Mouse (Mus musculus) hindbrain, embryonic 14.5 days (tissue): ENCODE measurements around the gene Pax9. TPM values are rescaled to one million over a fixed set of nuclear protein-coding genes. Genes with fewer than 3 reads are reported as not detected.

ENCODE experiments used
- ATAC-seq: fragments of 200-750 bp; cut with Nextera tagmentation; 2 replicates; pipeline ENCODE4 v1.8.0; 2017; ENCODE audit warnings: moderate number of reproducible peaks, mild to moderate bottlenecking, moderate TSS enrichment, moderate library complexity; ENCODE audit not compliant: low FRiP score
- DNase-seq: peaks from one replicate; pipeline ENCODE4 v3.0.0-alpha.2; 2015; ENCODE audit warnings: low spot score
- H3K27ac ChIP-seq: fragments of 300-500 bp; sonication (generic); 2 replicates; pipeline ENCODE4 v1.5.1; 2014; ENCODE audit warnings: mild to moderate bottlenecking, moderate library complexity
- H3K27me3 ChIP-seq: fragments of 300-500 bp; sonication (generic); 2 replicates; pipeline ENCODE4 v1.6.1; 2014; ENCODE audit warnings: mild to moderate bottlenecking, low read length, mixed read lengths; ENCODE audit not compliant: control insufficient read depth, insufficient read depth
- H3K36me3 ChIP-seq: fragments of 300-500 bp; sonication (generic); replicated peaks from 2 replicates; pipeline ENCODE4 v1.6.1; 2014; ENCODE audit not compliant: control insufficient read depth, insufficient read depth
- H3K4me1 ChIP-seq: fragments of 300-500 bp; sonication (generic); replicated peaks from 2 replicates; pipeline ENCODE4 v1.6.1; 2014; ENCODE audit warnings: antibody characterized with exemption, low read length, mixed read lengths; ENCODE audit not compliant: control insufficient read depth, insufficient read depth
- H3K4me2 ChIP-seq: fragments of 300-500 bp; sonication (generic); replicated peaks from 2 replicates; pipeline ENCODE4 v1.6.1; 2014; ENCODE audit warnings: mild to moderate bottlenecking, moderate library complexity
- H3K4me3 ChIP-seq: fragments of 300-500 bp; sonication (generic); replicated peaks from 2 replicates; pipeline ENCODE4 v1.5.1; 2014; ENCODE audit warnings: mild to moderate bottlenecking, low read length
- H3K9ac ChIP-seq: fragments of 300-500 bp; sonication (generic); 2 replicates; pipeline ENCODE4 v1.6.1; 2014
- H3K9me3 ChIP-seq: fragments of 300-500 bp; sonication (generic); 2 replicates; pipeline ENCODE4 v1.6.1; 2016; ENCODE audit warnings: low read length; ENCODE audit not compliant: control insufficient read depth
- WGBS: fragments of 180-500 bp; shearing (Covaris S2); extraction: QIAGEN DNeasy Blood & Tissue Kit; methylation state at CpG from one replicate; pipeline ENCODE4 v1.1.7; 2014; 5-methylcytosine and 5-hydroxymethylcytosine counted together
- polyA plus RNA-seq: library from polyadenylated mRNA; unstranded; fragments of >200 nt; fragmentation: Nextera tagmentation; extraction: Ambion mirVana; gene quantifications from 2 replicates; pipeline ENCODE4 v1.2.1, GENCODE M21; 2014

Pax9 gene
- polyA plus RNA-seq: not detected in 2 replicates

DNA sequence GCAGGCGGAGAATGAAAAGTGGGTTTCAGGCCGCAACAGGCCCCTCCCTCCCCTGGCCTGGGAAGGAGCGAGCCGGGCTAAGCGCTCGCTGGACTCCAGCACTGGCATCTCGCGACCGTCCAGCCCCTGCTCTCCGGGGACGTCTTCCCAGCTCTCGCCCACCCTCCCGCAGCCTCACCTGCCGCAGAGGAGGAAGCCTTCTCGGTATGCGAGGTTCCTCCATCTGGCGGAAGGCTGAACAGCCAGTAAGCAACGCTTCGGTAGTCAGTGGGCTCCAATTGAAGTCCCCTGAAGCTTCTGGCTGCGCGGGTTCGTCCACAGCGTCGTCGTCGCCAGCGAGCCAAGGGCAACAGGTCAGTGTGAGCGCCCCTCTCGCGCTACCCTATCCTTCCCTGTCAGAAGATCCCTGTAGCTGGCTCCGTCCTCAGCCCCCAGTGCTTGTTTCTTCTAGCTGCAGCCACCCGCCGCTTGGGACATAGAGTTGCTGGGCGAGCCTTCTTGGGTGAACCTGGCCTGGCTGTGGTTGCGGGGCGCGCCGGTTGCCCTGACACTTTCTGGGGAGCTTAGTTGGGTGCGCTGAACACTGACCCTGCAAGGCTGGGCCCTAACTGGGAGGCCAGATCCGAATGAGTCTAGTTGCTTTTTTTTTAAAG, at the start of gene Pax9:
Gene Pax9 (plus strand): TSS at position 341 of the 653 bp plus-strand sequence.
- H3K4me2 ChIP-seq: no peak within 1 kb of the TSS
- DNase-seq (no peak), ATAC-seq (no peak)
- H3K4me1 ChIP-seq: no peaks in the 10 kb centered on the region
- no peak within 1 kb of the TSS; the same call in 1 of the 2 replicates for H3K4me3 ChIP-seq
- no peak within 1 kb of the TSS for H3K27ac ChIP-seq
- 1% methylated on average over 40 of the region's 40 CpGs for WGBS
- no peaks in the 10 kb centered on the region for H3K36me3 ChIP-seq
- H3K9me3 ChIP-seq: no peaks in the 10 kb centered on the region; the same call in 1 of the 2 replicates
- H3K9ac ChIP-seq: no peak within 1 kb of the TSS
- peaks cover 100% of the 10 kb centered on the region for H3K27me3 ChIP-seq

GRCm38 (mm10) chr12:56669451-56670122, 22.0 kb upstream of the Pax9 start:
- DNase-seq (no peak), ATAC-seq (no peak)
- Histone ChIP-seq H3K27me3 (0 out of 2 replicates have a peak, but pooled peaks cover 4% of the 10 kb centered on the region), H3K27ac (no peak overlapping the region), H3K4me2 (no peak overlapping the region), H3K36me3 (no peaks in the 10 kb centered on the region), H3K9me3 (no peaks in the 10 kb centered on the region), H3K4me3 (no peak overlapping the region), H3K4me1 (no peaks in the 10 kb centered on the region), H3K9ac (no peak overlapping the region)
- WGBS: 81% methylated on average over 9 of the region's 9 CpGs

- Histone ChIP-seq H3K27me3 (0 out of 2 replicates have a peak, but pooled peaks cover 5% of the 10 kb centered on the region), H3K27ac (no peak overlapping the region), H3K9me3 (no peaks in the 10 kb centered on the region), H3K4me2 (no peak overlapping the region), H3K4me1 (no peaks in the 10 kb centered on the region), H3K4me3 (no peak overlapping the region), H3K36me3 (no peaks in the 10 kb centered on the region), H3K9ac (no peak overlapping the region)
- 94% methylated on average over 9 of the region's 9 CpGs for WGBS
- ATAC-seq: no peak
- DNase-seq: no peak
These were observed 20.8 kb upstream of the Pax9 start for GRCm38 (mm10) chr12:56670795-56671194.

- DNase-seq: no peak
These were observed 16.8 kb upstream of the Pax9 start for GRCm38 (mm10) chr12:56674726-56675125.

GRCm38 (mm10) chr12:56677620-56678019, 13.9 kb upstream of the Pax9 start:
- DNase-seq: no peak
- H3K27ac ChIP-seq: no peak overlapping the region
- H3K4me2 ChIP-seq: no peak overlapping the region
- no peaks in the 10 kb centered on the region for H3K36me3 ChIP-seq
- no peaks in the 10 kb centered on the region for H3K9me3 ChIP-seq
- no peak for ATAC-seq
- H3K9ac ChIP-seq: no peak overlapping the region
- WGBS: 75% methylated on average over 7 of the region's 7 CpGs
- peaks cover 59% of the 10 kb centered on the region for H3K27me3 ChIP-seq
- no peak overlapping the region for H3K4me3 ChIP-seq
- H3K4me1 ChIP-seq: peaks cover 7% of the 10 kb centered on the region; the same call in 1 of the 2 replicates

More at GRCm38 (mm10) chr12:56674726-56675125, 16.8 kb upstream of the Pax9 start:
- Histone ChIP-seq H3K4me1 (no peaks in the 10 kb centered on the region), H3K9me3 (no peaks in the 10 kb centered on the region), H3K4me3 (no peak overlapping the region), H3K9ac (no peak overlapping the region), H3K4me2 (no peak overlapping the region), H3K27me3 (peaks cover 34% of the 10 kb centered on the region), H3K27ac (no peak overlapping the region), H3K36me3 (no peaks in the 10 kb centered on the region)
- 35% methylated on average over 3 of the region's 3 CpGs for WGBS
- no peak for ATAC-seq

GRCm38 (mm10) chr12:56681096-56681811, 10.3 kb upstream of the Pax9 start:
- no peak overlapping the region for H3K9ac ChIP-seq
- ATAC-seq (peak; percentile 66), DNase-seq (peak; percentile 52)
- H3K9me3 ChIP-seq: no peaks in the 10 kb centered on the region
- H3K36me3 ChIP-seq: no peaks in the 10 kb centered on the region
- H3K4me3 ChIP-seq: peak overlapping the region; percentile 22
- H3K27ac ChIP-seq: no peak overlapping the region
- WGBS: 1% methylated on average over 38 of the region's 38 CpGs
- peak overlapping the region; percentile 53 for H3K4me2 ChIP-seq
- peaks cover 90% of the 10 kb centered on the region for H3K27me3 ChIP-seq
- H3K4me1 ChIP-seq: peaks cover 7% of the 10 kb centered on the region; the same call in 1 of the 2 replicates

DNA sequence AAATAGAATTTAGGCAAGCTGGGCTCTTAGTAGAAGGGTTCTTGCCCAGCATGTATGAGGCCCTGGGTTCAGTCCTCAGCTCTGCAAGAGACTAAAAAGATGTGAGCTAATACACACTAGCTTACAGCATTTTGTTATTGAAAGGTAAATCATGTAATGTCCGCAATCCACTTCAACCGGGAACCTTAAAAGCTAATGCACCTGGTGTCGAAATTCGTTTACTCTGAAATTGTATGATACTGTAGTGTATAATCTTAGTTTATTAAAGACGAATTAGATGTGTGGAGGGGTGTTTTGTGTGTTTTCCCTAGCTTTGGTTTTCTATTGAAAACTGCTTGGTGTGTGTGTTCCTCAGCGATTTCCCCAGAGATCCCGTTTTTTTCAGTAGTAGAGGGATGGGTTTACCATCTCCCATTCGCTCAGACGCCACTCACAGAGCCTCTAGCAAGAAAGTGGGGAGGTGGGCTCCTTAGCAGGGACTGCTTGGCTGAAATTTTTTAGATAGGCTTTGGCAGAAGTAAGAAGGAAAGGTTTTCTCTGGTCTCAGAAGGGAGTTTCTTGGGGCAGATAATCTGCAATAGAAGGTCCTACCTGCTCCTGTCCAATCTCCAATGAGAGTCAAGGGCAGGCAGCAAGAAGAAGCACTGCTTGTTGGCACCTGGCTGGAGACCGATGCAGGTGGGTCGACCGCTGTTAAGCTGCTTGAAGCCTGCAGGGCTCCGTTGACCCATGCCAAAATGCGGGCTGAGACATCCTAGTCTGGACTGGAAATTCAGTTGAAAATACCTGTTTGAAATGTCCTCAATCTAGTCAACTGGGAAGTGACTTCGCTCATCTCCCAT, 3.7 kb upstream of the Pax9 start:
- no peaks in the 10 kb centered on the region for H3K36me3 ChIP-seq
- no peaks in the 10 kb centered on the region for H3K4me1 ChIP-seq
- no peak overlapping the region for H3K4me2 ChIP-seq
- H3K27ac ChIP-seq: no peak overlapping the region
- ATAC-seq (no peak), DNase-seq (no peak)
- 3% methylated on average over 15 of the region's 15 CpGs for WGBS
- H3K4me3 ChIP-seq: no peak overlapping the region
- H3K27me3 ChIP-seq: peaks cover 100% of the 10 kb centered on the region
- no peak overlapping the region for H3K9ac ChIP-seq
- H3K9me3 ChIP-seq: no peaks in the 10 kb centered on the region; the same call in 1 of the 2 replicates

DNA sequence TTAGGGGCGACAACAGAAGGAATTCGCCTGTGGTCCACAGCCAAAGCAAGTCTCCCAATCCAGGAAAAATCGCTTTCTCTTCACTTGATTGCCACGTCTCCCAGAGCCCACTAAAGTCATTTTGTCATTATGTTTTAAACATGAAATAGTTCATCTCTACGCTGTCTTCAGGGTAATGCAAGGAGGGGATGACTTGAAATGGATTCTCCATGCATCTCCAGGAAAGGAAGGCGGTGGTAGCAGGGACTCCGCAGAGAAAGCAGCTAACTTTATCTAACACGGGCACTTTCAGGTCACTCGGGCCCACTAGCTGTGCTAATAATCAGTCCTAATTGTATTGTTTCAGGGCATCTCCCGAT, 3.1 kb upstream of the Pax9 start:
- H3K27ac ChIP-seq: no peak overlapping the region
- DNase-seq (no peak), ATAC-seq (no peak)
- H3K27me3 ChIP-seq: peaks cover 100% of the 10 kb centered on the region
- H3K4me2 ChIP-seq: no peak overlapping the region
- WGBS: 4% methylated on average over 10 of the region's 10 CpGs
- H3K9ac ChIP-seq: no peak overlapping the region
- no peak overlapping the region for H3K4me3 ChIP-seq
- H3K9me3 ChIP-seq: no peaks in the 10 kb centered on the region; the same call in 1 of the 2 replicates
- no peaks in the 10 kb centered on the region for H3K4me1 ChIP-seq
- H3K36me3 ChIP-seq: no peaks in the 10 kb centered on the region
